Mouse (Mus musculus): ENCODE results near the gene Tenm4.

The Tenm4 gene

DNA sequence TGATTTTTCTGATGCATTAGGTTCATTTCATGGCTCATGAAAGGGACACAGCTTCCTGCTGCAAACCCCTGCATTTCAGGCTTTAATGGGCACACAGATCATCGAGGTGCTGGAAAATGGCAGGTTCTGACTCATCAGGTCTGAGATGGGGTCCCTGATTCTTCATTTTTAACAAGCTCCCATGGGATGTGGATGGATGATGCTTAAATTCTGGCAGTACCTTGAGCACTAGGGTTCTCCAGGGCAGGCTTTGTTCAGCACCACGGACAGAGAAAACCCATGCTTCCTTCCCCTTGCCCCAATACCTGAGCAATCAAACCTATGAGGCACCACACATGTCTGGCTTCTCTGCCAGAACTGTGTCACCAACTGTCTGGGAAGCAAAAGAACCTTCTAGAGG lies 163.3 kb downstream of the Tenm4 start:
- peak; percentile 35 for DNase-seq (ENCODE audit: extremely low spot score, low read depth, low spot score)

DNA sequence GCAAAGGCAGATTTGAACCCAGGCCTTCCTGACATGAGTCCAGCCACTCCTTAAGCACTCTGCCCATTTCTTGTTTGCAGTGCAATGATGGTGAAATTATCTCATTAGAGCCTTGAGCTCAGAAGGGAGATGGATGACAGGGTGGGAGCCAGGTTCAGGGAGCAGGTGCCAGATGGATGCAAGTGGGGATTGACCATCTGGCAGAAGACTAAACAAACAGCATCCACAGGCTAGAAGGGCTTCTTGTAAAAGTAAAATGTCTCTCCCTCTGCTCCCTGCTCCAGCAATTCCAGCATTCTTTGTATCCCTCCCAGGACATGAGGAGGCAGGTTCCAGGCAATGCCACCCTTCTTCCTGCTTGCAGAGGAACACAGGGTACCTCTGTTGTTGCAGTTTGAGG lies 165.3 kb downstream of the Tenm4 start:
- DNase-seq (ENCODE audit: extremely low spot score, low read depth, low spot score): no peak

DNA sequence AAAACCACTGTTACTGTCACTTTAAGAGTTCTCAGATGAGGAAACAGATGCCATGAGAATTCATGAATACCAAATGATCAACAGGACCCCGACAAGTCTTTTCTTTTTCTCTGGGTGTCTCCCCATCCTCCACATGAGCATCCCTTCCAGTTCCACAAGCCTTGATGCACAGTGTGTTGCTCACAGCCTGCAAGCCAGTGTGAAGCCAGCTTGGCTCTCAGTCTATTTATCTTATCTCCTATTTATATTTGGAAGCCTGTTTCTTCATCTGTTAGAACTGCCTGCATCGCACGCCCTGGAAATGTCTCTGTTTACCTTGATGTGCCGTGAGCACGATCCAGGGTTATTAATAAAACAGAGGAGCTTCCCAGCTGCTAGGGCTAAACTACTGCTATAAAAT lies 169.8 kb downstream of the Tenm4 start:
- no peak for DNase-seq (ENCODE audit: extremely low spot score, low read depth, low spot score)

- DNase-seq (ENCODE audit: extremely low spot score, low read depth, low spot score): no peak
Observed at GRCm38 (mm10) chr7:96341479-96341878, 170.4 kb downstream of the Tenm4 start.

- no peak for DNase-seq (ENCODE audit: extremely low spot score, low read depth, low spot score)
Observed at GRCm38 (mm10) chr7:96342996-96343395, 171.9 kb downstream of the Tenm4 start.

DNA sequence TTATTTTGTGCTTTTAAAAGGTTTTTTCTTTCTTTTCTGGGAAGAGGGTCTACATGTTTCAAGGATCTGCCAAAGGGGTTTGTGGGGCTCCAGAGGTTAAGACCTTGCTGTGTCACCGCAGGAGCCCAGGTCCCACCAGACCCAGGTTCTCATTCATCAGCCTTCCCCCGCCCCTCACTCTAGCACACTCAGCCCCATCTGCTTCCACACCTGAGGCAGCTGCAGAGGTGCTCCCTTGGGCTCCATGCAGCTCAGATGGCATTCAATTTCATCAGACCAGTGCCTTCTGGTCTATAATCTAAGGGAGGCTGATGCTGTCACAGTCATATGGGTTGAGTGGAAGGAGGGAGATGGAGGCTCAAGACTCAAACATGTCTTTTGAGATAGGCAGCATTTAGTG lies 172.6 kb downstream of the Tenm4 start:
- no peak for DNase-seq (ENCODE audit: extremely low spot score, low read depth, low spot score)

- DNase-seq (ENCODE audit: extremely low spot score, low read depth, low spot score): no peak
Observed at GRCm38 (mm10) chr7:96352671-96353070, 181.6 kb downstream of the Tenm4 start.

GRCm38 (mm10) chr7:96356285-96356811 lies 185.3 kb downstream of the Tenm4 start:
- no peak for DNase-seq (ENCODE audit: extremely low spot score, low read depth, low spot score)

DNA sequence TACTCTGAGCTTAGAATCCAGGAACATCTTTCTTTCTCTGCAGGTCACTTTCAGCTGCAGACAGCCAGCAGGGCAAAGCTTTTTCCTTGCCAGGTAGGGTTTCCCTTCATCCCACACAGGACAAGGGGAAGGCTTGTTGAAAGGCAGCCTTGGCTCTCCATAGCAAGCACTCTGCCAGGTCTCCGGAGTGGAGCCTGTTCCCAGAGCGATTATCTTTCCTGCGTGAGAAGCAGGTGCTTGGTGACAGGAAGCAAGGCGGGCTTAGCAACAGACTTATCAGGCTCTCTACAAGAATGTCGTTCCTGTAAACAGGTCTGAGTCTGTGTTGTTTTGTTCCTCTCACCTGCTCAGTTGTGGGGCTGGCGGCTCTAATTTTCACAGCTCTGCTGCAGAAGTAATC lies 186.5 kb downstream of the Tenm4 start:
- no peak for DNase-seq (ENCODE audit: extremely low spot score, low read depth, low spot score)

DNA sequence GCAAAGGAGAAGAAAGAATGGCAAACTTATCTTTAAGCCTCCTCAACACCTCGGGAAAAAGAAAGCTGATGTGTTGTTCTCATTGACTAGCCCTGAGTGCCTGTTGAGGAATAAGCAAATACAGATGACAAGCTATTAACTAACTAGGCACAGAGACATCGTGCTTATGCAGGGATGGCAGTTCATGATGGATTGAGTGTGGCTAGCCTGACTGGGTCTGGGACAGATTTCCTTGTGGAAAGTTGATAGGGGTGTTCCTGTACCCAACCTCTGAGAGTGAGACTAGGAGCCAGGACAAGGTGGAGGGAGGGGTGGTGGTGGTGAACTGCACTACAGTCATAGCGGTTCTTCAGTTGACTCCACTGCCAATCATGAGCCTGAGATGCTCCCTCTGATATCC lies 192.3 kb downstream of the Tenm4 start:
- DNase-seq (ENCODE audit: extremely low spot score, low read depth, low spot score): no peak

GRCm38 (mm10) chr7:96369947-96370346 lies 198.9 kb downstream of the Tenm4 start:
- DNase-seq (ENCODE audit: extremely low spot score, low read depth, low spot score): no peak

DNA sequence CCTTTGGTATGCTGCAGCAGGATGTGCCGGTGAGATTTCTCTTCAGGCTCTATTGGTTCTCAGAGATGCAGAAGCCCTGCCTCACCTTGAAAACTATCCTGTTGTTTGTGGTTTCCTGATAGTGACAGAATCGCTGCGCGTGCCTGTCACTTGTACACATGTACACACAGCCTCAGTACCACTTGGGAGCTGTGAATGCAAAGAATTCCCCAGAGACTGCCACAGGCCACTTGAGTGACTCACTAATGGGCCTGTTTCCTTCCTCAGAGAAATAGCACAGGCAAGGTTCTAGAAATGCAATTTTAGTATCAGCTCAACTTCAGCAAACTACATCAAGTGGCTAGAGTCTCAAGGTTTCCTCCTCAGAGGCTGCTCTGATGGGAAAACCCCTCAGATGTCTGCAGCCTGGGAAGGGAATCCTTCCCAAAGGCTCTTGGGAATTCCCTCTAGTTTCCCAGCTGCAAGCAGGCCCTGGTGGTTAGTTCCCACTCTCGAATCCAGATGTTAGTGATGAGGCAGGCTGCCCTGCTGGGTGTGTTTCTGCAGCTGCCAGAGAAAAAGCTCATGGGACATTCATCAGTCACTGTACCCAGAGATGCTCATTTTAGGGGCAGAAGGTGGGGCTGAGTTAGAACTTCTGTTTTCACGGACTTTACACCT lies 203.1 kb downstream of the Tenm4 start:
- DNase-seq (ENCODE audit: extremely low spot score, low read depth, low spot score): no peak

GRCm38 (mm10) chr7:96375507-96375906 lies 204.5 kb downstream of the Tenm4 start:
- no peak for DNase-seq (ENCODE audit: extremely low spot score, low read depth, low spot score)

- no peak for DNase-seq (ENCODE audit: extremely low spot score, low read depth, low spot score)
Observed at GRCm38 (mm10) chr7:96383686-96384528, 212.9 kb downstream of the Tenm4 start.

GRCm38 (mm10) chr7:96384726-96385500 lies 213.9 kb downstream of the Tenm4 start:
- no peak for DNase-seq (ENCODE audit: extremely low spot score, low read depth, low spot score)

GRCm38 (mm10) chr7:96385850-96386249 lies 214.8 kb downstream of the Tenm4 start:
- no peak for DNase-seq (ENCODE audit: extremely low spot score, low read depth, low spot score)

DNA sequence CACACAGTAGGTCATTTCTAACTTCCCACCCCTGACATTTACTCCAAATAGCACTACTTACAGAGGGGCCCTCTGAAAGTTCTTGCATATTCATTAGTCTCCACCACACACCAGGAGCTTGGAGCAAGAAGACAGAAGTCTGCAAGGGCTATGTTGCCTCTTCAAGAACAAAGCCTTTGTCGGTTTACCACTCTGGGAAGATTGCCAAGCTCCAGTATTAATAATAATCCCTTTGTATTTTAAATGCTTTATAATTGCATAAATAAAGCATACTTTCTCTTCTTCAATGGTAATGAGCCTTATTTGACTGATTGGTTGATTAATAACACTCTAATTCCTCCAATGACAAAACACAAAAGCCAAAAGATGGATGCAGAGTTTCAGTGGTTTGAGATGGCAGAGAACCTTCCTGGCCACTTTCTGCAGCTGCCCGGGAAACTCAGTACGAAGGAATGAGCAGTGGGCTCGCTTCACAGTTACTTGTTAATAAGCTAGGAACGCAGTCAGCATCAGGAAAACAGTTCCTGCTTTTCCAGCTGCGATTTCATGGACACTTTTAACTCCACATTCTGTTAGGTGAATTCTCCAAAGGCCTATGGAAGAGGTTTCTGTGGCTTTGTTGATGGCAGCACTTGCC lies 219.1 kb downstream of the Tenm4 start:
- no peak for DNase-seq (ENCODE audit: extremely low spot score, low read depth, low spot score)

DNA sequence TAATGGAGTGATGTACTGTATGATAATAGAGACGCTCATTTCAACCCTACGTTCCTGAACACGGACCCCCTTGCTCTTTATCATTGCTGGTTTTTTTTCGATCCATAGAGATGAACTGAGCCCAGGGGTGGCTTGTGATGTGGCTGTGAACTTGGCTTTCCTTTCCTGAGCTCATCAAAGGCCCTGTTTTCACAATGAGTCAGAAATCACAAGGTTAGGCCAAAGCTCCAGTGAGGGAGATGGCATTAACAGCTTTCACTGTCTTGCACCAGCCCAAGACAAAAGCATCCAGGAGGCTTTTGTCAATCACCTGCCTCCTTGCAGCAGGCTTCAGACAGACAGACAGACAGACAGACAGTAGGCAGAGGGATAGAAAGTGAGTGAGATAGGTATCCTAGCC lies 219.8 kb downstream of the Tenm4 start:
- no peak for DNase-seq (ENCODE audit: extremely low spot score, low read depth, low spot score)

DNA sequence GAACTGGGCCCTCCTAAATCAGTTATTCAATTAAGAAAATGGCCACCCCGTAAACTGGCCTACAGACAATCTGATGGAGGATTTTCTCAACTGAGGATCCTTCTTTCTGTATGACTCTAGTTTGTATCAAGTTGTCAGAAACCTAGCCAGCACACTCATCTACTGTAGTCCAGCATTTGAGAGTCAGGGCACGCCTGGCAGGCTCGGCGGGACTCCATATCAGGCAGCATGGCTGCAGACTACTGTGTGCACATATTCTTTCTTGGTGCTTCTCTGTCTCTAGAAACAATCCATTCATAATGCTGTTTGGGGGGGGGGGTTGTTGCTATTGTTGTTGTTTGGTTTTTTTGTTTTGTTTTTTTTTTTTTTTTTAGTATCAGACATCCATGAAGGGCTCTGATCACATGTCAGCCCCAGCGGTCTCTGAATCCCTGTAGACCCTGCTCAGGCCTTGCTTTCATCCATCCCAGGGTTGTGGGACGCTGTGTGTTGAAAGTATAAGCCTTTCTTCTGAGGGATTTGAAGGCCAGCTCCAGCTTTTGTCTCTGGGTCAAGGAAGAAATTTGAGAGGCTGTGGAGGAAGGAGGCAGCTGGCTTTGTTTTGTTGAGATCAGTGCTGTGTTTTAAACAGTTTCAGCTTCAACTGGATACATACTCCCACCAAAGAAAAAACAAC lies 220.9 kb downstream of the Tenm4 start:
- no peak for DNase-seq (ENCODE audit: extremely low spot score, low read depth, low spot score)

DNA sequence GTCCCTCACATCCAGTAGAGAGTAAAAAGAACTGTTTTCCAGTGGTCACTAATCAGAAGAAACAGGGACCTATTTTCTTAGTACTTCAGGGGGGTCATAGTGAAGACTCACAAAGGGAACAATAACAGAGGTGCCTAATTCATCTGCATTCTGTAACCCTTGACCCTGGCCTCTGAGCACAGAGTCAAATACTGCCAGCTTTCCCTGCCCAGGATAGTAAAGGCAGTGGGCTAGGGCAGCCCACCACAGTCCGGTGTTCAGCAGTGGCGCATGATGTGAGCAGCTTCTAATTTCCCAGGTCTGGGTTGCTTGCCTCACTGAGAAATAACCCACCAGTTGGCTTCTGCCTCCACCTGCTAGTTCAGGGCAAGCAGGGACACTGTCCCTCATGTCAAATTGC lies 221.6 kb downstream of the Tenm4 start:
- DNase-seq (ENCODE audit: extremely low spot score, low read depth, low spot score): no peak

All from hindlimb bud, embryonic 11.5 days (tissue).